Comparison of ENCODE assay signal across 25 mouse cellular contexts in the genomic region with DNA sequence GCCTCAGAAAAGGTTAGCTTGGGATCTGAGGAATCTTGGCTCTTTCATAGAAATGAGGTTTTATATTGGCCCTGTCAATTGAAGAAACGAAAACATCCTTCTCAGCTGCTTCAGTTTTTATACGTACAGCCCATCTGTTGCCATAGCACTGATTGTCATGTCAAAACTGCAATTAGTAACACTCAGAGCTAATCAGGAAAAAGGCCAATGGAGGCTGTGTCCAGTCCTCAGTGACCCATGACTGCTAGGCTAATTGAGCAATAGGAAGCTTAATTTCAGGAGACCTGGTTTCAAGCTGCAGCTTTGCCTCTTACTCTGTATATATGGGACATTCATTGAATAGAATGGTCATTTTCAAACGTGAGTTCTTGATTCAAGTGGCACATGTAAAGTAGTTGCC.
"Had no signal": no experiment of that assay in that cellular context is flagged by ENCODE, and none has a peak within 500 bp of the region (broad histone marks: within the 10 kb centered on the region; RNA-seq: fewer than 3 reads in every experiment).

No protein-coding gene starts in this region.

- H3K9me3 ChIP-seq: heart, embryonic 10.5 days; heart, embryonic 12.5 days; hindbrain, embryonic 13.5 days; hindbrain, embryonic 15.5 days; kidney, embryonic 15.5 days; limb, embryonic 12.5 days; liver, embryonic 13.5 days; liver, embryonic 15.5 days had no signal

- H3K27me3 ChIP-seq: heart, embryonic 12.5 days; hindbrain, embryonic 13.5 days; hindbrain, embryonic 15.5 days; kidney, embryonic 15.5 days; limb, embryonic 12.5 days; liver, embryonic 13.5 days had no signal

- H3K27ac ChIP-seq: heart, embryonic 10.5 days; hindbrain, embryonic 13.5 days; hindbrain, embryonic 15.5 days; hindbrain, postnatal 0 days; kidney, embryonic 15.5 days; kidney, postnatal 0 days; limb, embryonic 12.5 days; liver, embryonic 13.5 days; liver, embryonic 15.5 days had no signal

- ATAC-seq: hindbrain, postnatal 0 days; intestine, embryonic 16.5 days had no signal

- H3K9ac ChIP-seq: heart, embryonic 12.5 days; hindbrain, embryonic 13.5 days; hindbrain, embryonic 15.5 days; kidney, embryonic 15.5 days; limb, embryonic 12.5 days; liver, embryonic 13.5 days; liver, embryonic 15.5 days had no signal

- DNase-seq: gastrocnemius, postnatal 14 days; gastrocnemius, postnatal 36 days; heart, adult 18-20 months; heart, postnatal 10 days; kidney, adult 11 months; kidney, adult 2 months; kidney, adult 9 months; kidney, postnatal 14 days; kidney, postnatal 36 days; layer of hippocampus, adult 9-11 months; layer of hippocampus, postnatal 36 days; left cerebral cortex, postnatal 4 days; liver; liver, embryonic 13.5 days had no signal

- H3K4me3 ChIP-seq: heart, embryonic 10.5 days; heart, embryonic 12.5 days; hindbrain, embryonic 13.5 days; hindbrain, embryonic 15.5 days; kidney, embryonic 15.5 days; limb, embryonic 12.5 days; liver, embryonic 13.5 days; liver, embryonic 15.5 days had no signal

- H3K36me3 ChIP-seq: heart, embryonic 10.5 days; heart, embryonic 12.5 days; hindbrain, embryonic 13.5 days; hindbrain, embryonic 15.5 days; kidney, embryonic 15.5 days; limb, embryonic 12.5 days; liver, embryonic 13.5 days; liver, embryonic 15.5 days had no signal

- H3K4me2 ChIP-seq: heart, embryonic 12.5 days; hindbrain, embryonic 13.5 days; hindbrain, embryonic 15.5 days; kidney, embryonic 15.5 days; limb, embryonic 12.5 days; liver, embryonic 11.5 days; liver, embryonic 13.5 days; liver, embryonic 15.5 days had no signal
